Mouse (Mus musculus) ES-Bruce4 (cell line): ENCODE measurements at regions not wholly inside any gene's neighbourhood (a gene's known extent, or its start where the extent isn't known, plus 50 kb on each side); places are given as distances from the start of the nearest gene placed in this dataset.

Source experiments
- CTCF ChIP-seq: IDR thresholded peaks from one replicate; pipeline ENCODE4 v1.8.1; 2011; ENCODE audit warnings: low read depth, low read length
- EP300 ChIP-seq: IDR thresholded peaks from 2 replicates; pipeline ENCODE4 v1.6.1; 2011; ENCODE audit warnings: low read depth, low read length; ENCODE audit not compliant: insufficient read depth
- POLR2A ChIP-seq: IDR thresholded peaks from one replicate; pipeline ENCODE4 v1.8.1; 2011; ENCODE audit warnings: low read length; ENCODE audit not compliant: insufficient read depth

DNA sequence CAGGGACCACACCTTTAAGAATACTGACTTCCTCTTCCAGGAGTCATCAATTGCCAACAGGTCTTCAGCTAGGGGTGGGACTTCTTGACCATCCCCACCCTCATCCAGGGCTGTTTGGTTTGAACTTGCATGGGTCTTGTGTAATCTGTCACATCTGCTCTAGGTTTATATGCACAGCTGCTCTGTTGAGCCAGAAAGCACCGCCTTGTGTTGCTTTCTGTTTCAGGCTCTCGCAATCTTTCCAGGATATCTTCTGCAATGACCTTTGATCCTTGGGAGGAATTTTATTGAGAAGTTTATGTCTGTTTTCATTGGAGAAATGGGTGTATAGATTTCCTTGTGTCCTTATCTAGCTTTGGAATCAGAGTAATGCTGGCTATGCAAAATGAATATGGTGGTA is 210.8 kb upstream of the Pex5l start:
- TF ChIP-seq CTCF (no peak), POLR2A (no peak), EP300 (no peak)
